Mouse (Mus musculus): ENCODE results near the gene Cdk14. TPM values are rescaled to one million over a fixed set of nuclear protein-coding genes. Genes with fewer than 3 reads are reported as not detected.

The Cdk14 gene
- polyA plus RNA-seq, 2 experiments, result 14.5 to 27.6 TPM

DNA sequence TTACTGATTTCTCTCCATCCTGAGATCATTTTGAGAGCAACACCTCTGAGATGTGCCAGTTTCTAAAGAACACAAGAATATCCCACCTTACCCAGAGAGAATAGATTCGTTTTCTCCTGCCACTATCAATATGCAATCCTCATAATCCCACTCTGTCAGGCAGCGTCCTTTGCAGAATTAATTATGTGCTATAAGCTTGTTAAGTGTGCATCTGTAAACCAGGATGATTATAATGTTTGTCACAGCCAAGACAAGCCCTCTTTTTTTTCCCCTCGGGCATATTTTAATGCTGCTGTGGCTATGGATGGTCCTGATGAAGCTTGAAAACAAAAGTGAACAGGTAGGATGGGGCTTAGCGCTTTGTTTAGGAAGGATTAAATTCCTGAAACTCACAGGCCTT lies 542.5 kb downstream of the Cdk14 start:
- Histone ChIP-seq H3K27me3 (ENCODE audit: control insufficient read depth, insufficient read depth, low read length) (no peaks in the 10 kb centered on the region), H3K27ac (replicated peaks; ENCODE audit: low read depth, low read length) (no peak overlapping the region), H3K9me3 (ENCODE audit: control insufficient read depth, low read length) (no peaks in the 10 kb centered on the region), H3K4me1 (ENCODE audit: control insufficient read depth, insufficient read depth, low read length) (no peaks in the 10 kb centered on the region), H3K4me3 (replicated peaks; ENCODE audit: low read length) (no peak overlapping the region), H3K36me3 (ENCODE audit: control insufficient read depth, insufficient read depth, low read length) (no peaks in the 10 kb centered on the region), H3K9ac (ENCODE audit: low read depth, low read length, severe bottlenecking) (no peak overlapping the region), H3K4me2 (replicated peaks; ENCODE audit: low read depth, low read length, severe bottlenecking) (no peak overlapping the region)
- 46% methylated on average over 4 of the region's 4 CpGs for WGBS
- ATAC-seq (ENCODE audit: low FRiP score, low read depth) (no peak), DNase-seq (ENCODE audit: low spot score) (no peak)
- no peak for TF ChIP-seq POLR2A (IDR thresholded peaks at IDR 0.05; ENCODE audit: borderline replicate concordance, extremely low read depth, insufficient read depth, insufficient read length)

- H3K27ac ChIP-seq (replicated peaks; ENCODE audit: low read depth, low read length), result no peak overlapping the region
- H3K4me2 ChIP-seq (replicated peaks; ENCODE audit: low read depth, low read length, severe bottlenecking), result no peak overlapping the region
- H3K4me1 ChIP-seq (ENCODE audit: control insufficient read depth, insufficient read depth, low read length), result no peaks in the 10 kb centered on the region
- TF ChIP-seq POLR2A (IDR thresholded peaks at IDR 0.05; ENCODE audit: borderline replicate concordance, extremely low read depth, insufficient read depth, insufficient read length), result no peak
- H3K9ac ChIP-seq (ENCODE audit: low read depth, low read length, severe bottlenecking), result no peak overlapping the region
- no peaks in the 10 kb centered on the region for H3K9me3 ChIP-seq (ENCODE audit: control insufficient read depth, low read length)
- no peak for DNase-seq (ENCODE audit: low spot score)
- H3K36me3 ChIP-seq (ENCODE audit: control insufficient read depth, insufficient read depth, low read length), result no peaks in the 10 kb centered on the region
- 26% methylated on average over 5 of the region's 5 CpGs for WGBS
- H3K27me3 ChIP-seq (ENCODE audit: control insufficient read depth, insufficient read depth, low read length), result no peaks in the 10 kb centered on the region
- ATAC-seq (ENCODE audit: low FRiP score, low read depth), result no peak
- no peak overlapping the region for H3K4me3 ChIP-seq (replicated peaks; ENCODE audit: low read length)
These were observed 542.9 kb downstream of the Cdk14 start for GRCm38 (mm10) chr5:4877131-4877631.

DNA sequence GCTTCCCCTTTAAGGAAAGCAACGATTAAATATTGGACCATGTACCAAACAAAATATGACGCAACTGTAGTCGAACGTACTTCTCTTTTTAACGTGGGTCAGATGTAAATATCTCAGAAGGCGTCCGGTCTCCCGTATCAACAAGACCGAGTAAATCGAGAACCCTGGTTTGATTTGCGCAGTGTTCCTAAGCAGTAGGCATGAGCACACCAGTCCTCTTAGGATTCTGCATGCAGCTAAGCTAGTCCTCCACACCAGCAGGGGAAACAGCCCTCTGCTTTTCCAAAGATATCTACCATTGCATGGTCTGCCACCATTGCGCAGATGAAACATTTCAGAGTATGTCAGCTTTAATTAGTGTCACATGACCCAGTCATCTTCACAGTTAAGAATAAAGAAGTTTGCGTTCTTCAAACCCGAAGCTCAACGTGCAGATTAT lies 543.4 kb downstream of the Cdk14 start:
- ATAC-seq (ENCODE audit: low FRiP score, low read depth), result no peak
- Histone ChIP-seq H3K27me3 (ENCODE audit: control insufficient read depth, insufficient read depth, low read length) (no peaks in the 10 kb centered on the region), H3K4me2 (replicated peaks; ENCODE audit: low read depth, low read length, severe bottlenecking) (no peak overlapping the region), H3K4me1 (ENCODE audit: control insufficient read depth, insufficient read depth, low read length) (no peaks in the 10 kb centered on the region), H3K9me3 (ENCODE audit: control insufficient read depth, low read length) (no peaks in the 10 kb centered on the region), H3K4me3 (replicated peaks; ENCODE audit: low read length) (no peak overlapping the region), H3K36me3 (ENCODE audit: control insufficient read depth, insufficient read depth, low read length) (no peaks in the 10 kb centered on the region), H3K27ac (replicated peaks; ENCODE audit: low read depth, low read length) (no peak overlapping the region), H3K9ac (ENCODE audit: low read depth, low read length, severe bottlenecking) (no peak overlapping the region)
- DNase-seq (ENCODE audit: low spot score), result no peak
- 75% methylated on average over 15 of the region's 15 CpGs for WGBS
- no peak for TF ChIP-seq POLR2A (IDR thresholded peaks at IDR 0.05; ENCODE audit: borderline replicate concordance, extremely low read depth, insufficient read depth, insufficient read length)

DNA sequence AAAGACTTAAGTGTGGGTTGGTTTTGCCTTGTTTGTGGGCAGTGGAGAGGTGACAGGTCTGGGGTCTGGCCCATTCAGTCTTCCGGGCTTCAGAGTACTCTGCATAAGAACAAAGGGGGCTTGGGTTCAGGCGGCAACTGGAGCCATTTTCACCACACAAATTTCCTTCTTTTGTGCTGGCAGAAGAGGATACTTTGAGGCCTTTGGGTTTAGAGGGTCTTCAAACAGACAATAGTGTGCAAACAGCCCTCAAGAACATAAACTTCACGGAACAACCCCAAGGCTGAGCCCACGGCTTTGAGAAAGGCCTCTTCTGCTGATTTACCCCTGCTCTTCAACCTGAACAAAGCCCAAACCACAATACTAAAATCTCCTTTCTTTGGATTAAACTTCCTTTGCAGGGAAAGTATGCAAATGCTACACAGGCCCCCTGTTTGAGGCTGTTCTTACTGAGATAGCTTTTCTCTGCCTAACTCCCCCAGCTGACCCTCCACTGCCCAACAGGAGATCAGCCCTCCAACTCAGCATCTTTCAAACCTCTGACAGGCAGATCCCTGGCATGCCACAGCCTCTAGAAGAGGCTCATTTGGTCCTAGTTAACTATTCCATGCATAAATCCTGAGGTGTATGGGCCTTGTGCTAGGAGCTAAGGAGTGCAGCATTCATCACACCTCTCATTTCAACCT lies 549.9 kb downstream of the Cdk14 start:
- DNase-seq (ENCODE audit: low spot score) (no peak), ATAC-seq (ENCODE audit: low FRiP score, low read depth) (no peak)
- Histone ChIP-seq H3K27me3 (ENCODE audit: control insufficient read depth, insufficient read depth, low read length) (no peaks in the 10 kb centered on the region), H3K4me3 (replicated peaks; ENCODE audit: low read length) (no peak overlapping the region), H3K27ac (replicated peaks; ENCODE audit: low read depth, low read length) (no peak overlapping the region), H3K9ac (ENCODE audit: low read depth, low read length, severe bottlenecking) (no peak overlapping the region), H3K9me3 (ENCODE audit: control insufficient read depth, low read length) (no peaks in the 10 kb centered on the region), H3K4me1 (ENCODE audit: control insufficient read depth, insufficient read depth, low read length) (peaks cover 4% of the 10 kb centered on the region; the same call in 1 of the 2 replicates), H3K4me2 (replicated peaks; ENCODE audit: low read depth, low read length, severe bottlenecking) (no peak overlapping the region), H3K36me3 (ENCODE audit: control insufficient read depth, insufficient read depth, low read length) (no peaks in the 10 kb centered on the region)
- 63% methylated on average over 4 of the region's 4 CpGs for WGBS
- TF ChIP-seq POLR2A (IDR thresholded peaks at IDR 0.05; ENCODE audit: borderline replicate concordance, extremely low read depth, insufficient read depth, insufficient read length), result no peak

DNA sequence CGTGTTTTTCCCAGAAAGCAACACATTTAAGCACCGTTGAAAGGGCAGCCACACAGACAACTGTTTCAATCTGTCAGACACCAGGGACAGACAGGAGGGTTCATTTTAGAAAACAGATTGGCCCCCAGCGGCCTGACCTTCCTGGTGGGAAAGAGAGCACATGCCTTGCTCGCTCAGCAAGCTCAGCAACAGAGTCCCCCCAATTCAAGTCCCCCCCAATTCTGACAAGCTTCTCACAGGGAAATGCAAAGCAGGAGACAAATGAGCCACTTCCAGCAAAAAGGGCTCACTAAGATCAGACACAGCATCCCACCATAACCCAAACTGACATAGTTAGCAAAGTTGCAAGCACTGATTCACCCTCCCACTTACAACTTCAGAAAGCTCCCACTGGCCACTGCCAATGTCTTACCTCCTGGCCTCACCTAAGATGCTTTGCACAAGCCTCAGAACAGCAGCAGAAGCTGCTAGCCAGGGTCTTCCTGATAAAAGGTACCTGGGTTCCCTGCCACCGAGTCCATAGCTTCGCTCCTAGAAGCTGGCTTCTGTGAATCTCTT lies 551.5 kb downstream of the Cdk14 start:
- no peak for DNase-seq (ENCODE audit: low spot score)
- Histone ChIP-seq H3K9ac (ENCODE audit: low read depth, low read length, severe bottlenecking) (no peak overlapping the region), H3K4me1 (ENCODE audit: control insufficient read depth, insufficient read depth, low read length) (peaks cover 4% of the 10 kb centered on the region; the same call in 1 of the 2 replicates), H3K27me3 (ENCODE audit: control insufficient read depth, insufficient read depth, low read length) (no peaks in the 10 kb centered on the region), H3K9me3 (ENCODE audit: control insufficient read depth, low read length) (no peaks in the 10 kb centered on the region), H3K27ac (replicated peaks; ENCODE audit: low read depth, low read length) (no peak overlapping the region), H3K36me3 (ENCODE audit: control insufficient read depth, insufficient read depth, low read length) (no peaks in the 10 kb centered on the region), H3K4me2 (replicated peaks; ENCODE audit: low read depth, low read length, severe bottlenecking) (no peak overlapping the region), H3K4me3 (replicated peaks; ENCODE audit: low read length) (no peak overlapping the region)
- 60% methylated on average over 6 of the region's 6 CpGs for WGBS
- no peak for TF ChIP-seq POLR2A (IDR thresholded peaks at IDR 0.05; ENCODE audit: borderline replicate concordance, extremely low read depth, insufficient read depth, insufficient read length)
- ATAC-seq (ENCODE audit: low FRiP score, low read depth), result no peak

Measured in limb, embryonic 14.5 days (tissue).